Mouse (Mus musculus): ENCODE results near the gene Cd33. TPM values are rescaled to one million over a fixed set of nuclear protein-coding genes. Genes with fewer than 3 reads are reported as not detected.
A peak's percentile ranks its signal among the peaks of the same experiment; 100 is the strongest.

The Cd33 gene
- total and polyA plus RNA-seq, 3 experiments, result 2.4 to 7.9 (median 3.5) TPM

GRCm38 (mm10) chr7:43553153-43553552 is 8.9 kb upstream of the Cd33 start:
- Histone ChIP-seq H3K79me2 (replicated peaks; ENCODE audit: control insufficient read depth, insufficient read depth, low read length) (no peaks in the 10 kb centered on the region), H3K36me3 (ENCODE audit: control insufficient read depth, insufficient read depth, low read length) (no peaks in the 10 kb centered on the region), H3K9ac (ENCODE audit: low read depth, low read length) (no peak overlapping the region), H3K27ac (no peak overlapping the region), H3K4me1 (ENCODE audit: control insufficient read depth, insufficient read depth, low read length) (peaks cover 4% of the 10 kb centered on the region), H3K27me3 (ENCODE audit: control insufficient read depth, insufficient read depth, low read length) (no peaks in the 10 kb centered on the region), H3K4me3 (no peak overlapping the region)
- intact Hi-C loops (cut with DNase I), result no loop called here
- DNase-seq, result peak in 1 of 2 experiments; percentile 58
- WGBS, result 49% methylated on average over 4 of the region's 4 CpGs
- TF ChIP-seq POLR2A (IDR thresholded peaks at IDR 0.05; ENCODE audit: insufficient read depth, low read depth, low read length) (no peak), EP300 (IDR thresholded peaks at IDR 0.05; ENCODE audit: insufficient read depth, low read depth, low read length) (no peak), CTCF (IDR thresholded peaks at IDR 0.05) (no peak)

- no peaks in the 10 kb centered on the region for H3K36me3 ChIP-seq (ENCODE audit: control insufficient read depth, insufficient read depth, low read length)
- WGBS, result 64% methylated on average over 4 of the region's 4 CpGs
- intact Hi-C loops (cut with DNase I), result no loop called here
These were observed 4.0 kb upstream of the Cd33 start for GRCm38 (mm10) chr7:43548206-43548605.

GRCm38 (mm10) chr7:43547666-43548065 is 3.4 kb upstream of the Cd33 start:
- Histone ChIP-seq H3K4me3 (no peak overlapping the region), H3K4me1 (ENCODE audit: control insufficient read depth, insufficient read depth, low read length) (no peaks in the 10 kb centered on the region), H3K36me3 (ENCODE audit: control insufficient read depth, insufficient read depth, low read length) (no peaks in the 10 kb centered on the region), H3K9ac (ENCODE audit: low read depth, low read length) (no peak overlapping the region), H3K27me3 (ENCODE audit: control insufficient read depth, insufficient read depth, low read length) (no peaks in the 10 kb centered on the region; the same call in 1 of the 2 replicates), H3K27ac (no peak overlapping the region), H3K79me2 (replicated peaks; ENCODE audit: control insufficient read depth, insufficient read depth, low read length) (no peaks in the 10 kb centered on the region)
- DNase-seq, result no peak
- intact Hi-C loops (cut with DNase I), result no loop called here
- 34% methylated on average over 5 of the region's 5 CpGs for WGBS
- TF ChIP-seq EP300 (IDR thresholded peaks at IDR 0.05; ENCODE audit: insufficient read depth, low read depth, low read length) (no peak), CTCF (IDR thresholded peaks at IDR 0.05) (no peak), POLR2A (IDR thresholded peaks at IDR 0.05; ENCODE audit: insufficient read depth, low read depth, low read length) (no peak)

More at GRCm38 (mm10) chr7:43548206-43548605, 4.0 kb upstream of the Cd33 start:
- Histone ChIP-seq H3K4me1 (ENCODE audit: control insufficient read depth, insufficient read depth, low read length) (no peaks in the 10 kb centered on the region; the same call in 1 of the 2 replicates), H3K79me2 (replicated peaks; ENCODE audit: control insufficient read depth, insufficient read depth, low read length) (no peaks in the 10 kb centered on the region), H3K27ac (no peak overlapping the region), H3K27me3 (ENCODE audit: control insufficient read depth, insufficient read depth, low read length) (no peaks in the 10 kb centered on the region; the same call in 1 of the 2 replicates), H3K9ac (ENCODE audit: low read depth, low read length) (no peak overlapping the region), H3K4me3 (no peak overlapping the region)
- TF ChIP-seq POLR2A (IDR thresholded peaks at IDR 0.05; ENCODE audit: insufficient read depth, low read depth, low read length) (no peak), EP300 (IDR thresholded peaks at IDR 0.05; ENCODE audit: insufficient read depth, low read depth, low read length) (no peak), CTCF (IDR thresholded peaks at IDR 0.05) (no peak)
- no peak for DNase-seq

GRCm38 (mm10) chr7:43545656-43546545 is 1.7 kb upstream of the Cd33 start:
- intact Hi-C loops (cut with DNase I), result no loop called here
- Histone ChIP-seq H3K4me3 (no peak overlapping the region), H3K9ac (ENCODE audit: low read depth, low read length) (no peak overlapping the region), H3K27me3 (ENCODE audit: control insufficient read depth, insufficient read depth, low read length) (no peaks in the 10 kb centered on the region; the same call in 1 of the 2 replicates), H3K27ac (no peak overlapping the region), H3K36me3 (ENCODE audit: control insufficient read depth, insufficient read depth, low read length) (no peaks in the 10 kb centered on the region), H3K4me1 (ENCODE audit: control insufficient read depth, insufficient read depth, low read length) (no peaks in the 10 kb centered on the region), H3K79me2 (replicated peaks; ENCODE audit: control insufficient read depth, insufficient read depth, low read length) (no peaks in the 10 kb centered on the region)
- TF ChIP-seq POLR2A (IDR thresholded peaks at IDR 0.05; ENCODE audit: insufficient read depth, low read depth, low read length) (no peak), CTCF (IDR thresholded peaks at IDR 0.05) (no peak), EP300 (IDR thresholded peaks at IDR 0.05; ENCODE audit: insufficient read depth, low read depth, low read length) (no peak)
- WGBS, result 53% methylated on average over 7 of the region's 7 CpGs
- no peak for DNase-seq

GRCm38 (mm10) chr7:43538524-43538923 is 5.7 kb downstream of the Cd33 start:
- no peak overlapping the region for H3K4me3 ChIP-seq
- 42% methylated on average over 4 of the region's 4 CpGs for WGBS
- intact Hi-C loops (cut with DNase I), result no loop called here
- H3K9ac ChIP-seq (ENCODE audit: low read depth, low read length), result no peak overlapping the region
- H3K36me3 ChIP-seq (ENCODE audit: control insufficient read depth, insufficient read depth, low read length), result no peaks in the 10 kb centered on the region
- H3K4me1 ChIP-seq (ENCODE audit: control insufficient read depth, insufficient read depth, low read length), result no peaks in the 10 kb centered on the region
- no peak for TF ChIP-seq POLR2A (IDR thresholded peaks at IDR 0.05; ENCODE audit: insufficient read depth, low read depth, low read length)
- DNase-seq, result no peak
- no peak overlapping the region for H3K27ac ChIP-seq
- no peaks in the 10 kb centered on the region for H3K79me2 ChIP-seq (replicated peaks; ENCODE audit: control insufficient read depth, insufficient read depth, low read length)
- H3K27me3 ChIP-seq (ENCODE audit: control insufficient read depth, insufficient read depth, low read length), result no peaks in the 10 kb centered on the region

- H3K36me3 ChIP-seq (ENCODE audit: control insufficient read depth, insufficient read depth, low read length), result no peaks in the 10 kb centered on the region
- H3K27me3 ChIP-seq (ENCODE audit: control insufficient read depth, insufficient read depth, low read length), result no peaks in the 10 kb centered on the region
- WGBS, result 75% methylated on average over 9 of the region's 9 CpGs
- no peaks in the 10 kb centered on the region for H3K79me2 ChIP-seq (replicated peaks; ENCODE audit: control insufficient read depth, insufficient read depth, low read length)
- no peak overlapping the region for H3K27ac ChIP-seq
- no peak overlapping the region for H3K9ac ChIP-seq (ENCODE audit: low read depth, low read length)
- H3K4me1 ChIP-seq (ENCODE audit: control insufficient read depth, insufficient read depth, low read length), result no peaks in the 10 kb centered on the region
- TF ChIP-seq POLR2A (IDR thresholded peaks at IDR 0.05; ENCODE audit: insufficient read depth, low read depth, low read length), result no peak
- intact Hi-C loops (cut with DNase I), result no loop called here
- no peak overlapping the region for H3K4me3 ChIP-seq
- DNase-seq, result peak in 1 of 2 experiments; percentile 27
These were observed 11.2 kb downstream of the Cd33 start for GRCm38 (mm10) chr7:43532936-43533505.
